Mouse (Mus musculus) mature B cell (primary cell): ENCODE results near the gene Ascl2.

Experiments
- in situ Hi-C: fragments of 300-500 bp; cut with MboI; formaldehyde crosslinking; loops from 2 replicates; pipeline ENCODE4 v1.14.3; 2019

Ascl2 gene

GRCm38 (mm10) chr7:142968809-142969511 is at the start of gene Ascl2:
TSS of gene Ascl2 (minus strand) at chr7:142969264.
- in situ Hi-C loops, result no loop called here

- in situ Hi-C loops, result no loop called here
These were observed 48.1 kb upstream of the Ascl2 start for GRCm38 (mm10) chr7:143017181-143017580.

GRCm38 (mm10) chr7:143016424-143017142 is 47.5 kb upstream of the Ascl2 start:
- in situ Hi-C loops, result no loop called here

- in situ Hi-C loops, result no loop called here
These were observed 46.8 kb upstream of the Ascl2 start for GRCm38 (mm10) chr7:143015755-143016423.

GRCm38 (mm10) chr7:143014862-143015659 is 46.0 kb upstream of the Ascl2 start:
- in situ Hi-C loops, result no loop called here

GRCm38 (mm10) chr7:143013420-143014178 is 44.5 kb upstream of the Ascl2 start:
- in situ Hi-C loops, result no loop called here

- in situ Hi-C loops, result no loop called here
These were observed 43.3 kb upstream of the Ascl2 start for GRCm38 (mm10) chr7:143012230-143012875.

GRCm38 (mm10) chr7:143011226-143011625 is 42.2 kb upstream of the Ascl2 start:
- in situ Hi-C loops, result no loop called here

- in situ Hi-C loops, result loop anchor here (5.0 kb wide), 1 partner anchor 57 kb away; the partner anchor contains the start of gene Tssc4
These were observed 40.9 kb upstream of the Ascl2 start for GRCm38 (mm10) chr7:143009996-143010395.

- in situ Hi-C loops, result loop anchor here (5.0 kb wide), 1 partner anchor 58 kb away; the partner anchor contains the start of gene Tssc4
These were observed 40.1 kb upstream of the Ascl2 start for GRCm38 (mm10) chr7:143008996-143009665.

GRCm38 (mm10) chr7:143008370-143008926 is 39.4 kb upstream of the Ascl2 start:
- in situ Hi-C loops, result loop anchor here (5.0 kb wide), 1 partner anchor 59 kb away; the partner anchor contains the start of gene Tssc4

- in situ Hi-C loops, result loop anchor here (5.0 kb wide), 1 partner anchor 60 kb away; the partner anchor contains the start of gene Tssc4
These were observed 38.7 kb upstream of the Ascl2 start for GRCm38 (mm10) chr7:143007599-143008369.

- in situ Hi-C loops, result loop anchor here (5.0 kb wide), 1 partner anchor 60 kb away; the partner anchor contains the start of gene Tssc4
These were observed 37.9 kb upstream of the Ascl2 start for GRCm38 (mm10) chr7:143006756-143007598.

- in situ Hi-C loops, result loop anchor here (5.0 kb wide), 1 partner anchor 61 kb away; the partner anchor contains the start of gene Tssc4
These were observed 37.2 kb upstream of the Ascl2 start for GRCm38 (mm10) chr7:143006097-143006755.

- in situ Hi-C loops, result loop anchor here (5.0 kb wide), 1 partner anchor 62 kb away; the partner anchor contains the start of gene Tssc4
These were observed 36.5 kb upstream of the Ascl2 start for GRCm38 (mm10) chr7:143005344-143006096.
